Mouse (Mus musculus) brain, adult 2 months (tissue): ENCODE results near the gene Wdr6.

Experiments
- DNase-seq: peaks from one replicate; pipeline ENCODE4 v3.0.0; 2011; ENCODE audit warnings: low read depth, low spot score

Wdr6 gene

DNA sequence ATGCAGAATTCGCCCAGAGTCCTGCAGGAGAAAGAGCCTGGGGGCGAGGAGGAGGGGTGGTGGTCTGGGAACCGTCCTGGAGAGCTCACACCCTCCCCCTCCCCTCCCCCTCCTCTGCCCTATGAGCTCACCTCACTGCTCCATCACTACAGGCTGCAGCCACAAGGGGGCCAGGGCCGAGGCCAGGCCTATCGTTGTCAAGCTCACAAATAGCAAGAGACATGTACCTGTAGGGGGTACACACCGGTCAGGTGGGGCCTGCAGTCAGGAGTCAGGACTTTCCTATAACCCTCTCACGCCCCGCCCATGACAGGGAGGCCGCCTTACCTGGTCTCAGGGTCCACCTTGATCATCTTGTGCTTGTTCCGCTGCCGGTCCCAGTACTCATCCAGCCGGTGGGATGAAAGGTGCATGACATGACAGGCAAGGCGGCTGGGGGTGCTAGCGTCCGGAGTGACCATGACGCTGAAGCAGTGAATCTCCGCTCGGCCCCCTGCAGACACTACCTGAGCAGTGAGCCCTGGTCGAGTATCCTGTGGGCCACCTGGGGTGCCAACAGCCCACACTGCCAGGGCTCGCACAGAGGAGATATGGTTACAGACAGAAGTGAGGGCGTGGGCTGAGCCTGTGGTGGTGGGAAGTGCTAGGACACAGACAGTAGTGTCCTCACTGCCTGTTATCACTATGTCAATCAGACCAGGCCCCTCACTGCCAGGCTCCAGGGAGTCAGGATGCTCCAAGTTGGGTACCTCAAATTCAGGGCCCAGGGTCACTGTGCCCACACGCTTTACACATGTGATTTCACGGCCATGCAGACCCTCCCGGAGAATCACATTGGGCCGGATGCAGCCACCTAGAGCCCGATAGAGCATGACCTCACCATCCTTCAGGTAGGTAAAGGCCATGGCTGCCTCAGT, 4.5 kb downstream of the Wdr6 start:
- DNase-seq: peak; percentile 69

GRCm38 (mm10) chr9:108572321-108572720, 6.2 kb downstream of the Wdr6 start:
- no peak for DNase-seq

DNA sequence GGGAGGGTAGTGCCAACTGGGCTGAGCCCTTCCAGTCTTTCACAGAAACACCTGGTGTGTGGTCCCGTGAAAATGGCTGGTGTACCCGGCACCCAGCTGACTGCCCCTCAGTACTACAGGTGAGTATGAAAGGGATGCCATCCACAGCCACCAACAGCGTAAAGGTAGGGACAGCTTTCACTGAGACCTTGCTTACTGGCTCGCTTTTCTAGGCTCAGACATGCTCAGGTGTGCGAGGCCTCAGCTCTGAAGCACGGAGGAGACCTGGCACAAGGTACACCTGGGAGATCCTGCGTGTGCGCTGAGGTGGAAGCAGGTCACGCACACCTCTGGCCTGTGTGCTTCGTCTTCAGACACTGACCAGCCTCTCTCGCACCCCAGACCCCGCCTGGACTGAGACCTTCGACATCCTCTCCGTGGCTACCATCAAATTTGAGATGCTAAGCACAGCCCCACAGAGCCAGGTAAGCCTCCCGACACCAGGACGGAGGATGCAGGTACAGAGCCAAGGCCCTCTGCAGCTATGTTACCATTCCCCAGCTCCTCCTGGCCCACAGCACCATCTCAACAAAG, 7.1 kb downstream of the Wdr6 start:
- no peak for DNase-seq

GRCm38 (mm10) chr9:108570207-108570896, 8.2 kb downstream of the Wdr6 start:
- peak; percentile 86 for DNase-seq

- peak; percentile 97 for DNase-seq
Measured at GRCm38 (mm10) chr9:108569381-108570206, 8.9 kb downstream of the Wdr6 start, which contains the start of gene Dalrd3. TSS of gene Dalrd3 (plus strand) at chr9:108569886.

GRCm38 (mm10) chr9:108568511-108568921, 10.0 kb downstream of the Wdr6 start:
- DNase-seq: no peak

DNA sequence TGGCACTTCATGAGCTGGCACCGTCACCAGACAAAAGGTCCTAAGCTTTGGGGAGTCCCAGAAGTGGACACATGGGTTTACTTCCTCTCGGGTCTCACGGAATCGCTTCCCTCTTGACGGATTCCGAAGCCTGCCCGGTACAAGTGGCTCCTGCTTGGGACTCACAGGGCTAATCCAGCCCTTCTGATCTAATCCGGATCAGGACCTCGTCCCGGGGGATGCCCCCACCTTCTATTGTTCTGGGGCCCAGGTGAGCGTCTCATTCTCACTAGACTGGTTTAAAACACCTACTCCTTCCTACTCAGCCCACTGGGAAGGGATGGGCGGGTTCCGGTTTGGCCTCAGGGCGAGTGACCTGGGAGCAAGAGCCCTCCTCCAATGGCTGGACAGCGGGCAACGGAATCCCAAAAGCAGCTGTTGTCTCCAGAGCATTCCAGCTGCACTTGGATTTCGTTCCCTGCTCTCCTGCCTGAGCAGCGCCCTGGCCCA, 10.6 kb downstream of the Wdr6 start:
- no peak for DNase-seq

DNA sequence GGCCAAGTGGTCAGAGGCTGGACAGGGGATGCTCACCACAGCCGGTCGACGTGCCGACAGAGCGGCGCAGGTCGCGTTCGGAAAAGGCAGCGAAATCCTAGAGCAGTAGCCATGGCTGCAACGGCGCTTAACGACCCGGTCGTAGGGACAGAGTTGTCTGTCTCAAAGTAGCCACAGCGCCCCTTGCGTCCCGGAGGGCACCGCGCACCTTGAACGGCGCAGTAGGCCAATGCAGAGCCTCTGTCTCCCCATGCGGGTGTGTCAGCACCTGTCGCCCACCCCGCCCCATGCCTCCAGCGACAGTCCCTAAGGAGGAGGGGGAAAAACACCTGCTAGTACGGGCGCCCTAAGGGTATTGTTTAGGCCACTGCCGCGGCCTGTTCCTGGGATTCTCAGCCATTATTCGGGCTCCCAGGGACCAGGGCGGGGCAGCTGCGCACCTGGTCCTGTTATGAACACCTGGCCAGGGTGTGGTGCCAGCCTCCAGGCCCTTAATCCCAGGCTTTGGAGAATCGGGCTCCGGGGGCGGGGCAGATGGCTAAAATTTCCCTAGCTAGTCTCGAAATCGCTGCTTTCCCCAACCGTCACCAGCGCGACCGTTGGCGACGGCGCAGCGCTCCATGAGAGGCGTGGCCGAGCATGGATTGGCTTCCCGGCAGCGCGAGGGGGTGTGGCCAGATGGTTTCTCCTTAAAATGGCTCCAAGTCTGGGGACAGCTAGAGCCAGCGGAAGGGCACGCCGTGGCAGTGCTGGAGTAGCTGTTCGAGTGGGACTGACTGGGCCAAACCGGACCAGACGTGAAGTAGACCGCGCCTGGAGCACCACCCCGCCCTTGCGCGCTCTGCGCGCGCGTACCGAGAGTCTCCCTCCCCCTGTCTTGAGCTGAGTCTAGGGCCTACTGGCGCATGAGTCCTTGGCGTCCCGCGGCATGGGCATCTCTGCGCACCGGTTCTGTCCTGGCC, 11.4 kb downstream of the Wdr6 start, which contains the start of gene Ndufaf3:
Gene Ndufaf3 (minus strand): TSS at position 620 of the 962 bp plus-strand sequence.
- DNase-seq: peak; percentile 98

DNA sequence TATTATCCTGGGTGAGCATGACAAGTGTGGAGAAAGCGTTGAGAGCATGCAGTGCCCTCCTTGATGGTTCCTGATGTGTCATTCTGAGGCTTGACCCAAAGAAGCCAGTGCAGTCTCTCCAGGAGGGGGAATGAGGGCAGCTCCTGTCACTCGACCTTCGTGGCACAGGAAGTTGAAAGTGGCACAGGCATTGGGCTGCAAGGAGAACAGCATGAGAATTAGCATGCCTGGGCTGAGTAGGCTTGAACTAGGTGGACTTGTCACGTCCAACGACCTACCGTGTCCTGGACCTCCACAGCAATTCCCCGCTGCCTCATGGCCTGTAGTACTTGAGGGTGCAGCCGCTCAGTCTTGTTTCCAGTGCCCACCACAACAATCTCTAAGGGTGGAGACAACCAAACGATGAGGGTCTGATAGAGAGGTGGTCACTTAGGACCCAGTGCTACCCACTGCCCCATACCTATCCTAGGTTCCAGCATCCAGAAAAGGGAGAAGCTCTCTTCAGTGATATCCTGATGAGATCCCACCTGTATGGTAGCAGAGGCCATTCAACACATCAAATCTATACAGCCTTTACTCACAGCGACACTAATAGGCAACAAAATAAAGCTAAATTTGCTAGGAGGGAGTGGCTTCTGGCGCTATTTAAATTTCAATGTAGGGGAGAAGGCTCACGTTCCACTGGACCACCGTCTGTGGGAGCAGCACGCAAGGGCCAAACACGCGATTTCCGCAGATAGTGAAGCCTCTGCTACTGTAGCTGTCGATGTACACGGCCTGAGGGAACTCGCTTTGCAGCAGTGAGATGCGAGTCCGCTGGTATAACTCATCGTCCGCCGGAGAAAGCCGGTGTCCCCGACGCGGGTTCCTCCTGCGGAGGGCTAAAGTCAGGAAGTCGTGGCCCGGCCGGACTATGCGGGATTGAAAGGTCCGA, 12.4 kb downstream of the Wdr6 start:
- DNase-seq: no peak

DNA sequence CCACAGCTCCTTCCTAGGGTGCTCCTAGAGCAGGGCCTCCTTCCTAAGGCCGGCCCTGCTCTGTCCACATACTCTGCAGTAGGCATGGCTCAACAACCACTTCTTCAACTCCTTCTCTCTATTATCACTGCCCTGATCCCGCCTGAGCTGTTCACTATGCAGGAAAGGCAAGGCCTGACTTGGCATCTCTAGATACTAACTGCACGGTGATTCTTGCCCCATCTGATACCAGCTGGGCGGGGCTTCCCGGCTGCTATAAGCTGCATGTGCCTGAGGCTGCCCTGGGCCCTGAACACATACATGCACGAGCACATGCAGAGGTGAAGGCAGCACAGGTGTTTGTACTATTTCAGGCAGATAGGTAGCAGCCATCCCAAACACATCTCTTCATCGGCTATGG, 14.4 kb downstream of the Wdr6 start:
- no peak for DNase-seq

DNA sequence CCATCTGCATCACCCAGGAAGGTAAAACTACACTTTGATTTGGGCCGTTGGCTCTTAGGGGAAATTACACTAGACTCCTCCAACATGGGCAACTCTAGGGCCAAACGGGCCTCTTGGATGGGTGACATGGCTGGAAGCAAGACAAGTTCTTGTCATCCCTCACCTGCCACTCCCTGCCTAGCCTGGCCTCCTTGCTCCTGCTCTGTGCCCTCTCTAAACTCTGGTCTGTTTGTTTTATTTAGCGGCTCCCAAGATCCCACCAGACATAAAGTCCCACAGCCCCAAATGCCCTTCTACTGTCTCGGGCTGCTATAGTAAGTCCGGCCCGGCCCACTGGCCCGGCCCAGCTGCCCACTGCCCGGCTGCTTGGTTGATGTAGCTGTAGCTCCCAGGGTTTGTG, 14.9 kb downstream of the Wdr6 start:
- DNase-seq: no peak

GRCm38 (mm10) chr9:108560227-108560841, 18.2 kb downstream of the Wdr6 start, which contains the start of gene Impdh2:
TSS of gene Impdh2 (plus strand) at chr9:108560286.
- DNase-seq: peak; percentile 99

- DNase-seq: no peak
Measured at GRCm38 (mm10) chr9:108559169-108559568, 19.4 kb downstream of the Wdr6 start.

- DNase-seq: no peak
Measured at GRCm38 (mm10) chr9:108546875-108547274, 31.7 kb downstream of the Wdr6 start.

GRCm38 (mm10) chr9:108545986-108546385, 32.6 kb downstream of the Wdr6 start:
- DNase-seq: peak; percentile 25

- no peak for DNase-seq
Measured at GRCm38 (mm10) chr9:108540846-108541245, 37.7 kb downstream of the Wdr6 start.

DNA sequence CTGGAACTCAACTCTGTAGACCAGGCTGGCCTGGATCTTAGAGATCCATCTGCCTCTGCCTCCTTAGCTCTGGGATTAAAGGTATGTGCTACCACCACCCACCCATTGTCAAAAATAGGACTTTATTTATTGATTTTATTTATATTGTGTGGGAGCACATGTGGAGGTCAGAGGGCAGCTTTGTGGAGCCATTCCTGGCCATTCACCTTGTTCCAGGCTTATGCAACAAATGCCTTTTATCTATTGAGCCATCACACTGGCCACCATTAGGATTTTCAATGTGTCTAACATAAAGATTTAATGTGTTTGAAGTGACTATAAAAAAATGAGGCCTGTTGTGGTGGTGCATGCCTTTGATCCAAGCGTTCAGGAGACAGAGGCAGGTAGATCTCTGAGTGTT, 47.0 kb downstream of the Wdr6 start:
- DNase-seq: no peak

- DNase-seq: no peak
Measured at GRCm38 (mm10) chr9:108530954-108531353, 47.6 kb downstream of the Wdr6 start.
